Mouse (Mus musculus) right cerebral cortex, postnatal 4 days (tissue): Measurements from ENCODE around the gene Setd1b.

Experiments
- DNase-seq: peaks from one replicate; pipeline ENCODE4 v3.0.0-alpha.2; 2022

Setd1b gene

GRCm38 (mm10) chr5:123128426-123129169 is 13.4 kb upstream of the Setd1b start:
- no peak for DNase-seq

GRCm38 (mm10) chr5:123129170-123129757 is 12.7 kb upstream of the Setd1b start:
- no peak for DNase-seq

- no peak for DNase-seq
Measured at GRCm38 (mm10) chr5:123130030-123130813, 11.8 kb upstream of the Setd1b start.

GRCm38 (mm10) chr5:123130814-123131148 is 11.2 kb upstream of the Setd1b start:
- no peak for DNase-seq

GRCm38 (mm10) chr5:123132308-123133071 is 9.5 kb upstream of the Setd1b start, which contains the start of gene Rhof:
Gene Rhof (minus strand): TSS chr5:123132692.
- peak; percentile 90 for DNase-seq

- peak; percentile 89 for DNase-seq
Measured at GRCm38 (mm10) chr5:123133083-123133783, 8.8 kb upstream of the Setd1b start.

GRCm38 (mm10) chr5:123133784-123134143 is 8.2 kb upstream of the Setd1b start:
- no peak for DNase-seq

GRCm38 (mm10) chr5:123134186-123134874 is 7.7 kb upstream of the Setd1b start:
- peak; percentile 54 for DNase-seq

GRCm38 (mm10) chr5:123134875-123135382 is 7.1 kb upstream of the Setd1b start:
- no peak for DNase-seq

GRCm38 (mm10) chr5:123135471-123136360 is 6.3 kb upstream of the Setd1b start:
- peak; percentile 59 for DNase-seq

GRCm38 (mm10) chr5:123136361-123137043 is 5.5 kb upstream of the Setd1b start:
- peak; percentile 84 for DNase-seq

GRCm38 (mm10) chr5:123137044-123137909 is 4.7 kb upstream of the Setd1b start:
- DNase-seq, result peak; percentile 72

GRCm38 (mm10) chr5:123137910-123138229 is 4.1 kb upstream of the Setd1b start:
- no peak for DNase-seq

- peak; percentile 49 for DNase-seq
Measured at GRCm38 (mm10) chr5:123138230-123138911, 3.6 kb upstream of the Setd1b start.

- DNase-seq, result peak; percentile 75
Measured at GRCm38 (mm10) chr5:123138953-123139721, 2.9 kb upstream of the Setd1b start.

- DNase-seq, result no peak
Measured at GRCm38 (mm10) chr5:123139722-123140627, 2.0 kb upstream of the Setd1b start.
